Mouse (Mus musculus) E14TG2a.4 (cell line): Measurements from ENCODE around the gene Sox9.

Experiments
- H3K27me3 ChIP-seq: 2 replicates; pipeline ENCODE4 v1.6.1; 2014; ENCODE audit warnings: low read length, control low read depth; ENCODE audit not compliant: insufficient read depth
- H3K36me3 ChIP-seq: 2 replicates; pipeline ENCODE4 v1.6.1; 2014; ENCODE audit warnings: low read length, control low read depth; ENCODE audit not compliant: insufficient read depth
- H3K4me1 ChIP-seq: replicated peaks from 2 replicates; pipeline ENCODE4 v1.6.1; 2014; ENCODE audit warnings: low read depth, low read length, control low read depth
- H3K4me3 ChIP-seq: replicated peaks from 2 replicates; pipeline ENCODE4 v1.5.1; 2014; ENCODE audit warnings: mild to moderate bottlenecking, low read length
- H3K9me3 ChIP-seq: 2 replicates; pipeline ENCODE4 v1.6.1; 2014; ENCODE audit warnings: low read length, control low read depth
- CTCF ChIP-seq: conservative IDR thresholded peaks from 2 replicates; pipeline ENCODE4 v1.5.1; 2014; ENCODE audit warnings: low read length
- NANOG ChIP-seq: IDR thresholded peaks from 2 replicates; pipeline ENCODE4 v1.6.1; 2014; ENCODE audit warnings: borderline replicate concordance, low read length, mixed read lengths
- POU5F1 ChIP-seq: IDR thresholded peaks from 2 replicates; pipeline ENCODE4 v1.6.1; 2014; ENCODE audit warnings: low read length, borderline replicate concordance

Gene Sox9

GRCm38 (mm10) chr11:112781994-112782356 lies at the start of gene Sox9:
TSS of gene Sox9 (plus strand) at chr11:112782224.
- Histone ChIP-seq H3K4me3 (peak within 1 kb of the TSS; percentile 75), H3K27me3 (peaks cover 89% of the 10 kb centered on the region), H3K4me1 (peaks cover 46% of the 10 kb centered on the region), H3K36me3 (no peaks in the 10 kb centered on the region), H3K9me3 (no peaks in the 10 kb centered on the region)
- TF ChIP-seq NANOG (no peak), POU5F1 (no peak), CTCF (no peak)

GRCm38 (mm10) chr11:112732401-112732800 lies 49.6 kb upstream of the Sox9 start:
- no peak for TF ChIP-seq POU5F1
- TF ChIP-seq CTCF, result no peak
- no peak for TF ChIP-seq NANOG
- Histone ChIP-seq H3K4me1 (peaks cover 5% of the 10 kb centered on the region; the same call in 1 of the 2 replicates), H3K36me3 (no peaks in the 10 kb centered on the region), H3K4me3 (no peak overlapping the region), H3K27me3 (peaks cover 7% of the 10 kb centered on the region), H3K9me3 (no peaks in the 10 kb centered on the region)

GRCm38 (mm10) chr11:112737071-112737470 lies 45.0 kb upstream of the Sox9 start:
- Histone ChIP-seq H3K4me3 (no peak overlapping the region), H3K9me3 (no peaks in the 10 kb centered on the region), H3K27me3 (no peaks in the 10 kb centered on the region), H3K36me3 (no peaks in the 10 kb centered on the region), H3K4me1 (no peaks in the 10 kb centered on the region)
- TF ChIP-seq POU5F1 (no peak), CTCF (no peak), NANOG (no peak)

- H3K36me3 ChIP-seq, result no peaks in the 10 kb centered on the region
- no peaks in the 10 kb centered on the region for H3K9me3 ChIP-seq
- H3K27me3 ChIP-seq, result no peaks in the 10 kb centered on the region
- no peaks in the 10 kb centered on the region for H3K4me1 ChIP-seq
- no peak overlapping the region for H3K4me3 ChIP-seq
- no peak for TF ChIP-seq POU5F1
- no peak for TF ChIP-seq NANOG
- TF ChIP-seq CTCF, result no peak
These were observed 42.3 kb upstream of the Sox9 start for GRCm38 (mm10) chr11:112739681-112740080.

- no peak overlapping the region for H3K4me3 ChIP-seq
- no peak for TF ChIP-seq CTCF
- TF ChIP-seq NANOG, result no peak
- TF ChIP-seq POU5F1, result no peak
- H3K4me1 ChIP-seq, result no peaks in the 10 kb centered on the region
- no peaks in the 10 kb centered on the region for H3K36me3 ChIP-seq
- H3K9me3 ChIP-seq, result no peaks in the 10 kb centered on the region
- peaks cover 4% of the 10 kb centered on the region; the same call in 1 of the 2 replicates for H3K27me3 ChIP-seq
These were observed 25.5 kb upstream of the Sox9 start for GRCm38 (mm10) chr11:112756516-112756915.

GRCm38 (mm10) chr11:112758056-112758455 lies 24.0 kb upstream of the Sox9 start:
- Histone ChIP-seq H3K27me3 (peaks cover 4% of the 10 kb centered on the region; the same call in 1 of the 2 replicates), H3K9me3 (no peaks in the 10 kb centered on the region), H3K4me1 (no peaks in the 10 kb centered on the region), H3K36me3 (no peaks in the 10 kb centered on the region), H3K4me3 (no peak overlapping the region)
- TF ChIP-seq POU5F1, result no peak
- TF ChIP-seq NANOG, result no peak
- TF ChIP-seq CTCF, result no peak

- Histone ChIP-seq H3K27me3 (peaks cover 39% of the 10 kb centered on the region), H3K36me3 (no peaks in the 10 kb centered on the region), H3K9me3 (no peaks in the 10 kb centered on the region), H3K4me3 (no peak overlapping the region), H3K4me1 (no peaks in the 10 kb centered on the region)
- TF ChIP-seq CTCF (no peak), POU5F1 (no peak), NANOG (no peak)
These were observed 15.1 kb upstream of the Sox9 start for GRCm38 (mm10) chr11:112766956-112767355.

GRCm38 (mm10) chr11:112767531-112768041 lies 14.4 kb upstream of the Sox9 start:
- H3K36me3 ChIP-seq, result no peaks in the 10 kb centered on the region
- H3K4me1 ChIP-seq, result no peaks in the 10 kb centered on the region
- TF ChIP-seq NANOG (no peak), POU5F1 (no peak), CTCF (no peak)
- H3K4me3 ChIP-seq, result no peak overlapping the region
- peaks cover 44% of the 10 kb centered on the region for H3K27me3 ChIP-seq
- H3K9me3 ChIP-seq, result no peaks in the 10 kb centered on the region

GRCm38 (mm10) chr11:112772791-112773355 lies 9.2 kb upstream of the Sox9 start:
- Histone ChIP-seq H3K4me3 (no peak overlapping the region), H3K27me3 (peaks cover 67% of the 10 kb centered on the region), H3K4me1 (peaks cover 13% of the 10 kb centered on the region), H3K9me3 (no peaks in the 10 kb centered on the region), H3K36me3 (no peaks in the 10 kb centered on the region)
- TF ChIP-seq CTCF, result no peak
- no peak for TF ChIP-seq POU5F1
- no peak for TF ChIP-seq NANOG
